Mouse (Mus musculus): ENCODE results near the gene Pcyt2.

GRCm38 (mm10) chr11:120571754-120572416 lies 45.9 kb downstream of the Pcyt2 start:
- TF ChIP-seq EP300 (IDR thresholded peaks at IDR 0.05), result no peak
- no peak for TF ChIP-seq CTCF (IDR thresholded peaks at IDR 0.05)
